Mouse (Mus musculus) frontal cortex, postnatal 14 days (tissue): ENCODE data around the gene Rack1.
"Not testable (repeated sequence)": the region's sequence is repeated elsewhere in the genome, so short reads cannot be mapped to it uniquely, and the experiment has no call there.

Source experiments
- DNase-seq, 2 experiments: peaks; one replicate each; pipeline ENCODE4 v3.0.0; 2022; ENCODE audit warnings: low spot score in 2 of 2

Rack1 gene

DNA sequence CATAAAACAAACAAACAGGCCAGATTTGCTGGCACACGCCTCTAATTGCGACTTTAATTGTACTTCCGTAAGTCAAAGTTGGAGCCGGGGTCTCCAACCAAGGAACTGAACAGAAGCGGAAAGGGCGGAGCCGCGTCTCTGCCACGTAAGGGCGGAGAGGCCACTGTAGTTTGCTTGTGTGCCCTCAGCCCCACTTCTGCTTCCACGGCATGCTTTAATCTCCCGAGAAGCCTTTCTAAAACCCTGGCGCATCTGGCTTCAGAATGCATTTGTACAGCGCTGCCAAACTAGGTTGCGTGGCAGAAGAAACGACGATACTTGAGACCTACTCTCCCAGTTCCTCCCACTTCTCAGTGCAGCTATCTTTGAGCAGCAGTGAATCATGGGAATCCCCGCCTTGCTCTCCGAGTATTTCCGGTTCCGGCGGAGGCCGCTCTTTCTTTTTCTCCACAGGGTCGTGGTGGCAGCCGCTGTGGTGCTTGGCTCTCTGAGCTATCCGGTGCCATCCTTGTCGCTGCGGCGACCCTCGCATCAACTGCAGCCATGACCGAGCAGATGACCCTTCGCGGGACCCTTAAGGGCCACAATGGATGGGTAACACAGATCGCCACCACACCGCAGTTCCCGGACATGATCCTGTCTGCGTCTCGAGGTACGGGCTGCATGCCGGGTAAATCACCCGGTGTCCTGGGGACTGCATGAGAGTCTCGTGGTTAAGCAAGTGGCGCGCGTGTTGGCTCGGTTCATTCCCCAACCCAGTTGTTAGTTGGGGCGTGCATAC, at the start of gene Rack1:
Gene Rack1, plus strand, starts transcription at position 412 of the 781 bp plus-strand sequence.
- DNase-seq = peak; percentile 83 to 87

DNA sequence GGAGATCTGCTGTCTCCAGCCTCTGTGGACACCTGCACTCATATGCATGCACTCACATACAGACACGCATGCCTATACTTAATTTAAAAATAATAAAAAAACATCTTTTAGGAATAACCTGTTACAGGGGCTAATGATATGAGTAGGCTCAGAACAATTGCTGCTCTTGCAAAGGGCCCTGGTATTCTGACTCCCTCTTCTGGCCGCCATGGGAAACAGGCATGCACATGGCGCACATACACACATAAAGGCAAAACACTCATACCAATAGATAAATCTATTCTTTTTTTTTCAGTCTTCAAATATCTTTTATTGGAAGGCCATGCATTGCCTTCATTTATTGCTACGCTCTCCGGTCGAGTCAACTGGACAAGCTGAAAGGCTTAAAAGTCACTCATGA, 49.7 kb upstream of the Rack1 start:
- DNase-seq = no peak

DNA sequence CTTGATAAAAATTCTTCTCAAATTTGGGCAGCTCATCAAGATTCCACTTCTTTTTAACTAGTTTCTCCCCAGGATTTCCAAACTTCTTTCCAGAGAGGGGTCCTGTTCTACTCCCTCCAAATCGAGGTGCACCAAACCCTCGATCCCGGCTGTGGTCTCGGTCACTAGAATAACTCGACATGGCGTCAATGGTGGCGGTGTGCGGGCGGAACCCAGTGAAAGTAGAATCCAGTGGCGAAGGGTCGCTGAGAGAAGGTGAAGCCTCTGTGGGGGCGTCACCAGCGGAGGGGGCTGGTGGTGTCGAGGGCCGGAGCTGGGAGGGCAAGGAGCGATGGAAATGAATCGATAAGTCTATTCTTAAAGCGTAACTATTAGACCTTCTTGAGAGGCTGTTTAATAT, 46.6 kb upstream of the Rack1 start:
- DNase-seq = not testable (repeated sequence)

DNA sequence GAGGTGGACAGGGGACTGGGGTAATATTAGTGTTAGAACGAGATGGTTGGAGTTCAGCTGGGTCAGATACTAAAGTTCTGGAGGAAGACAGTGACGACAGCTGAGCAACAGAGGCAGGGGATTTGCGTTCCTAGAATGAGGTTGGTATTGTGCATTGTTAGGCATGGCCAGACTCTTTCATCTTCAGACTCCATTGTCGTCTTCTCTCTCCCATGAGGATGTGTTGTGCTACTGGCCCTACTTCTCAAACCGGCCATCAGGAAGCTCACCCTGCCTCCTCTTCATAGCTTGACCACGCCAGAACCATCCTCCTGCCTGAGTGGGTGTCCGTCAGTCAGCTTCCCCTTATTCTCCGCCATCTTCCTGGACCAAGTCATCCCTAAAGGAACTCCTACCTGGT, 41.1 kb upstream of the Rack1 start:
- DNase-seq = no peak

DNA sequence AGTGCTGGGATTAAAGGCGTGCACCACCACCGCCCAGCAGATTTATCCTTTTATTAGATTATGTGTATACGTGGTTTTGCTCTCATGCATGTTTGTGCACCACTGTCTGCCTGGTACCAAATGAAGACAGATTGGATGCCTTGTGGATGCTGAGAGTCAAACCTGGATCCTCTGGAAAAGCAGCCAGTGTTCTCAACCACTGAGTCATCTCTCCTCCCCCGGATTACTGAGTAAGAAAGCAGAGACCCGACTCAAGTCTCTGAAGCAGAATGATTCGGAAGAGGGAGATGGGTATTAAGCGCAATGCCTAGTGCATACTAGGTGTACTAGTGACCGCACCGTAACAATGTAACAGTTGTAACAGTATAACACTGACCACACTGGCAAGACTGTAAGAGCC, 36.0 kb upstream of the Rack1 start:
- DNase-seq = no peak

GRCm38 (mm10) chr11:48767195-48767876, 32.8 kb upstream of the Rack1 start:
- DNase-seq = no peak

GRCm38 (mm10) chr11:48771691-48772090, 28.4 kb upstream of the Rack1 start:
- no peak for DNase-seq

DNA sequence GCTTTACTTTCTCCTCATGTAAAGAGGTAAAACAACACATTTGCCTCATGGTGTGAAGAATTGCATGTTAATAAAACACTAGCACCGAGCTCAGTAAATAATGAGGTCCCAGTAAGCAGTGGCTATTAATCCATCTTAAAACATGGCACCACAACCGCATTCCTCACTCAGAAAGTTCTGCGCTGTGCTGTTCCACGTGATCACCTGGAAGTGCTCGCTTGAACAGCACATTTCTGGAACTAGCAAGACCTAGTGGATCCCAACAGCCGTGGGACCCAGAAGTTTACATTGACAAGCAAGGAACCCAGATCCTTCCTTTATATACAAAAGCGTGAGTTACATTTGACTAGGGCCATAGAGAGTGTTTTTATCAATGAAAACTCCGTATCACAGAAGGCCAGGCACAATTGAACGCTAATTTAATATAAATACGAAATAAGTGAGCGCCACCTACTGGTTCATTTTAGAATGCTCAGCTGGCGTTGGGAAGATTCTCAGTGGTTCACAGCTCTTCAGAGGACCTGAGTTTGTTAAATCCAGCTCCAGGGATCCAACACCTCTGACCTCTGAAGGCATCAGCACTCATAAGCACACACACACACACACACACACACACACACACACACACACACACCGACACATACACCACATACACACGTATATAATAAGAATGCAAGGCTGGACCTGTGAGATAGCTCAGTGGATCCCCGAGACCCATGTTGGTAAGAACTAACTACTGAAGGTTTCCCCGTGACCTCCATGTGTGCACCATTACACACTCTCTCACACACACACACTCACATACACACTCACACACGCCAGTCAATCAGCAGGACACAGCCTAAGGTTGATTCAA, 25.5 kb upstream of the Rack1 start:
- DNase-seq = peak in 1 of 2 experiments; percentile 58

DNA sequence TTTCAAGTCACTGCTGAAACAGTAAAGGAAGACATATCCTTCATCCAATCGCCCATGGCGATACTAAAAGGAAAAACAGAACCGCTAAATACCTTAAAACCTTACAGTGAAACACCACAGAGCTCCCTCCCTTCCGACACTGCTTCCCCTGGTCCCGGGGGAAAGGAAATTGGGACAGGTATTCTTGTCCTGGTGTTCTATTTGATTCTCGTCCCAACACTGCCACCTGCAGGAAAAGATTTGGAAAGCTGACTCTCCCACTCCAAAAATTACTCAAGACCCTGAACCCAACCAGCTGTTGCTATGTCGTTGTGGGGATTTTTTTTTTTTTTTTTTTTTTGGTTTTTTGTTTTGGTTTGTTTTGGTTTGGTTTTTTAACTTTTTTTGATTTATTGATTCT, 24.6 kb upstream of the Rack1 start:
- DNase-seq = peak; percentile 45 to 71

DNA sequence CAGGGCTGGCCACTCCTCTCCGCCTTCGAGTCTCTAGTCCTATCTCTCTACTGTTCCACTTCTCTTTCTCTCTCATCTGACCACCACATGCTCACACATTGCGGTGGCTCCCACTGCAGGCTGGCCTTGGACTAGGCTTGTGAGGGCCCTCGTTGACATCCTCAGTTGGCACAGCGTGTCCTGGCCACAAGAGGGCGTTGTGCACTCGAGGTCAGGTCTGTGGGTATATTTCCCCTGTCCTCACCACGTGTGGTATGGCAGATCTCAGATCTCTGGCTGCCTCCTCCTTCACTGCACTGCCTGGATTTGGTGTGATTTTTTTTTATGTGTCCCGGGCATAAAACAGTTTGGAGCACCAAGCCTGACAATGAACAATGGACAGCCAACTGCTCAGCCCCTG, 23.5 kb upstream of the Rack1 start:
- DNase-seq = no peak

DNA sequence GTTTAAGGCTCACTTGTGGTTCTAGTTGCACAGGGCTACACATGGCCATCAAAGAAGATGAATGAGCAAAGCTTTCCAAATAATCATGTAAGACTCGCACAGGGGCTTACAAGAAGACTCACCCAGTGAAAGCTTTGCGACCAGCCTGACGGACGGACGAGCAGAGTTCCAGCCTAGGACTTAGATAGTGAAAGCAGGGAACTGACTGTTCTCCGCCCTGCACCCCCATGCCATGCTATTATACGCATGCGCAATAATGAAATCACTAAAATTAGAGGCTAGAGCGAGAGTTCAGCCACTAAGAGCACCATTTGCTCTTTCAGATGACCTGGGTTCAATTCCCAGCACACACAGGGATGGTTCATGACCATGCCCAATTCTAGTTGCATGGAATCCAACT, 22.8 kb upstream of the Rack1 start:
- DNase-seq = no peak

GRCm38 (mm10) chr11:48779450-48779849, 20.7 kb upstream of the Rack1 start:
- DNase-seq = no peak

DNA sequence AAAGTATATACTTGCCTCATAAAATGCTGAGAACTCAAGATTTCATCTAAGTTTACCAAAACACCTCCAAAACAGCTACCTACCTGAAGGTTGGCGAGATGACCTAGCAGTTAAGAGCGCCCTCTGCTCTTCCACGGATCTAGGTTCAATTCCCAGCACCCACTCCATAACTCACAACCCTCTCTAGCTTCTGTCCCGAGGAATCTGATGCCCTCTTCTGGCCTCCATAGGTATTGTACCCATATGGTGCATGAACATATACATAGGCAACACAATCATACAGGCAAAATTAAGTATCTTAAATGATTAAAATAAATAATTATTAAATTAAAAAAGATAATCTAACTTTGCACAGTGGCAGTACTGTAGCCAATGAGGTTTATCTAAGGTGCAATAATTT, 17.9 kb upstream of the Rack1 start:
- no peak for DNase-seq

DNA sequence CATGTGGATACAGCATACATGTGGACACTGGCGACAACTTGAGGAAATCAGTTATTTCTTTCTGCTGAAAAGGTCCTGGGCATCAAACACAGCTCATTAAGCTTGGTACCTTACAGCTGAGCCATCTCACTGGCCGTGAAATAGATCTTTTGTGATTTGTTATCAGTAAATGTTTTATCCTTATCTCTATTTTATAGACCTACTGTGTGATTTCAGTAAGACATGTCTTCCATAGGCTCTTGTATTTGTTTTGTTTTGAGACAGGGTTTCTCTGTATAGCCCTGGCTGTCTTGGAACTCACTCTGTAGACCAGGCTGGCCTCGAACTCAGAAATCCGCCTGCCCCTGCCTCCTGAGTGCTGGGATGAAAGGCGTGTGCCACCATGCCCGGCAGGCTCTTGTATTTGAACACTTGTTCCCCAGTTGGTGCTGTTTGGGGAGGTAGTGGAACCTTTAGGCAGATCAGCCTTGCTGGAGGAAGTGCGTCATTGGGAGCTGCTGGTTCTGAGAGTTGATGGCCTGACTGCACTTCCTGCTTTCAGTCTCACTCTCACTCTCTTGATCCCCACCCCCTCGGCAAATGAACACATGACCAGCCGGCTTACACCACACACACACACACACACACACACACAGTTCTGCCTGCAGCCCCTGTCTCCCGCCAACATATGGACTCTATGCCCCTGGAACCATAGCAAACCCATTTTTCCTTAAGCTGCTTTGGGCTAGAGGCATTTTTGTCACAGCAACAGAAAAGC, 12.5 kb upstream of the Rack1 start:
- no peak for DNase-seq

GRCm38 (mm10) chr11:48788311-48789089, 11.6 kb upstream of the Rack1 start:
- peak; percentile 45 to 61 for DNase-seq

DNA sequence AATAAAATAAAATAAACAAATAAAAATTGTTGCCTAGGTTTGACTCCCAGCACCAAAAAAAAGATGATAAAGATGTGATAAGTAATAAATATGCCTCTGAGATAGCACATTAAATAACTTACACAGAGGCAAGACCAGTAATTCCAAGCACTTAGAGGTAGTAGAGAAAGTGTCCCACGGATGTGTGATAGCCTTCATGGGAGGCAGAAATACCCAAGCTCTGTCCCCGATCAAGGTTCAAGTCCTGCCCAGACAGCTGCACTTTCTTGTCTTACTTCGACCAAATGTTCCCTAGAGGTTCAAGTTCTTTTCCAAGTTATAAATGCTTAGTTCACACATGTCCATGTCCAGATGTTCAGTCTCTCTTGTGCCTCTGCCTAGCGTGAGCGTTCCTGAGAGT, 10.9 kb upstream of the Rack1 start:
- no peak for DNase-seq

- peak; percentile 58 to 87 for DNase-seq
Observed at GRCm38 (mm10) chr11:48789973-48790823, 9.9 kb upstream of the Rack1 start.

- no peak for DNase-seq
Observed at GRCm38 (mm10) chr11:48790946-48791345, 9.2 kb upstream of the Rack1 start.

GRCm38 (mm10) chr11:48791894-48792293, 8.2 kb upstream of the Rack1 start:
- DNase-seq = not testable (repeated sequence)

DNA sequence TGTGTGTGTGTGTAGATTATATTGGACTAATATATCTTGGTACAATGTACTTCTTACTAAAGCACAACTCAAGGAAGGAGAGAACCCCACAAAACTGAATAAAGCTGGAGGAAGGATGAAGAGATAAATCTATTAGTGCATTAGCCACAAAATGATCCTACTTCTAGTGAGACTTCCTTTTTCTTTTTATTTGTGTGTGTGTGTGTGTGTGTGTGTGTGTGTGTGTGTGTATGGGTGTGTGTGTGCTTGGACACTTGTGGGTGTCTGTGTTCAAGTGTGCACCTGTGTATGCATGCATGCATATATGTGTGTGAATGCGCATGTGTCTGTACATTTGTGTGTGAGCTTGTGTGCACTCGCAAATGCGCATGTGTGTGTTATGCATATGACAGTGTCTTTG, 6.9 kb upstream of the Rack1 start:
- no peak for DNase-seq
